Mouse (Mus musculus) heart, postnatal 0 days (tissue): ENCODE results near the gene Wapl.

Source experiments
- CTCF ChIP-seq: IDR thresholded peaks from 2 replicates; pipeline ENCODE4 v1.5.1; 2016; ENCODE audit warnings: antibody characterized with exemption, control low read depth, low read depth
- EP300 ChIP-seq: IDR thresholded peaks from 2 replicates; pipeline ENCODE4 v1.6.1; 2016; ENCODE audit warnings: antibody characterized with exemption, low read depth

- TF ChIP-seq CTCF (no peak), EP300 (no peak)
Observed at GRCm38 (mm10) chr14:34745401-34745800, 71.7 kb downstream of the Wapl start.
